Mouse (Mus musculus): ENCODE measurements around the gene Dab2ip.

The Dab2ip gene

DNA sequence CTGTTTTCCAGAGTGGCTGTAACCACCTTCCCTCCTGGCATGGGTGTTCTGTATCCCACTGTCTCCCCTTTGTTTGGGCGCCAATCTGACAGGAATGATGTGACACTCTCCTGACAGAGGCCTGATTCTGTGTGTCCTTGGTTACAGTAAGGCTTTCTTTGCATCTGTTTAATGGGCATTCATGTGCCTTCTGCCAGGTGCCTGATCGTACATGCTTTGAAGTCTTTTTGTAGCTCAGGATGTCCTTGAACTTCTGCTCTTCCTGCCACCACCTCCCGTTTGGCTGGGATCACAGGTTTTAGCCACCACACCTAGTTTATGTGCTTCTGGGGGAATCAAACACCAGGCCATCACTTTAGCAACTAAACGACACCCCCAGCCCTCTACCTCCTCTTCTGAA lies 22.0 kb downstream of the Dab2ip start:
- DNase-seq (ENCODE audit: low read depth, low spot score), result no peak
- H3K27me3 ChIP-seq (ENCODE audit: control insufficient read depth, insufficient read depth, low read length, poor library complexity, severe bottlenecking), result no peaks in the 10 kb centered on the region

DNA sequence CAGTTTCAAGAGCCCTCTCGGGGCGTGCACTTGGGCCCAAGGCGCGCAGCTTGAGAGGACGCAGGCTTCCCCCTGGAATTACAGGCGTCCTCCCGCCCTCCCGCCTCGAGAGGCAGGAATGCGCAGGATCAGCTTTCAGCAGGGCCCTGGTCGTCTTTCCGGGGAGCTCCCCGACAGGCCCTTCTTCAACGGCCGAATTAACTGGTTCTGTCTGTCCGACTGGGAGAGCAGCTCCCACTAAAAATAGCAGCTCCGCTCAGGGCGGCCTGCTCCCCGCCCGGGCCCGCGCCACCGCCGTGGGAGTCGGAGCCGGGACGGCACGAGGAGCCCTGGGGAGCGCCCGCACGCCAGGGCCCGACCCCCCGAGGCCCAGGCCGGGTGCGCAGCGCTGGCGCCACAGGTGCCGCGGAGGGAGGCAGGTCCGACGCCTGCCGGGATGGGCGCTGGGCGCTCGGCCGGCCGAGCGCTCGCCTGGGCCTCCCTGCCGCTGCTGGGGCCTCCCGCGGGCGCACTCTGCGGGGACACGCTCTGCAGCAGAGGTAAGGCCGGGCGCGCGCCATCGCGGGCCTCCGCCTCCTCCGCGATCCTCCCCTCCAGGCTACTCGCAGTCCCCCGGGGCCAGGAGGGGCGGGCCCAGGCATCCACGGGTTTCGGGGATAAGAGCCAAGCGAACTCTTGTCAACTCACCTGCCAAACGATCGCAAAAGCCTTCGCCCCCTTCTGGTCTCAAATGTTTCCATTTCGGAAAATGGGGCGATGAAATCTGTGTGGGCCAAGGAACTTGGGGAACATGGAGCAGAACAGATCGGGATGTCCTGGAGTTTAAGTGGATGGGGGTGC lies 23.7 kb downstream of the Dab2ip start:
- peaks cover under 1% of the 10 kb centered on the region; the same call in 1 of the 2 replicates for H3K27me3 ChIP-seq (ENCODE audit: control insufficient read depth, insufficient read depth, low read length, poor library complexity, severe bottlenecking)
- peak; percentile 19 for DNase-seq (ENCODE audit: low read depth, low spot score)
- H3K36me3 ChIP-seq (ENCODE audit: control insufficient read depth, insufficient read depth, low read length, poor library complexity, severe bottlenecking), result no peaks in the 10 kb centered on the region

More for the DNA sequence above, 22.0 kb downstream of the Dab2ip start:
- H3K36me3 ChIP-seq (ENCODE audit: control insufficient read depth, insufficient read depth, low read length, poor library complexity, severe bottlenecking), result no peaks in the 10 kb centered on the region

DNA sequence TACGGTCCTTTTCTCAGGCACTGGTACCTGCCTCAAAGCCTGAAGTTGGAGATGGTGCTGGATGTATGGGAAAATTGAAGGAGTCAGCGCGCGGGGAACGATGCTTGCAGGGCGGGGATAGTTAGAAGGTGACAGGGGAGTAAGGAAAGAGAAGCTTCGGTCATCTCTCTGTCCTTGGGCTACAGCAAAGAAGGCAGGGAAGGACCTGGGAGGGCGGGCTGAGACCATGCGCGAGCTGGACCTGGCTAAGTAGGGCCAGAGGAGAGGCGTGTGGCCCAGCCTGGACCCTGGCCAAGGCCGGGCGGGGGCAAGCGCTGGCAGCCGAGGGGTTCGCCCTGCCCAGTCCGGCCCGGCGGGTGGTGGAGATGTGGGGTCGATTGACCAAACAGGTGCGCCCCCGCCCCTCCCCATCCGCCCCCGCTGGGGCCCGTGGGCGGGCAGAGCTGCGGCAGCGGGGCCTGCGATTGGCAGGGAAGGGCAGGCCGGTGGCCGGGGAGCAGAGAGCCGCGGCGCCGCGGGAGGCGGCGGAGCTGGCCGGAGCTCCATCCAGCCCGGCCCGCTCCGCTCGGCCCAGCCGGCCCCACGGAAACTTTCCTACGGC lies 24.4 kb downstream of the Dab2ip start:
- Histone ChIP-seq H3K27me3 (ENCODE audit: control insufficient read depth, insufficient read depth, low read length, poor library complexity, severe bottlenecking) (peaks cover 2% of the 10 kb centered on the region; the same call in 1 of the 2 replicates), H3K36me3 (ENCODE audit: control insufficient read depth, insufficient read depth, low read length, poor library complexity, severe bottlenecking) (no peaks in the 10 kb centered on the region)
- DNase-seq (ENCODE audit: low read depth, low spot score), result no peak

DNA sequence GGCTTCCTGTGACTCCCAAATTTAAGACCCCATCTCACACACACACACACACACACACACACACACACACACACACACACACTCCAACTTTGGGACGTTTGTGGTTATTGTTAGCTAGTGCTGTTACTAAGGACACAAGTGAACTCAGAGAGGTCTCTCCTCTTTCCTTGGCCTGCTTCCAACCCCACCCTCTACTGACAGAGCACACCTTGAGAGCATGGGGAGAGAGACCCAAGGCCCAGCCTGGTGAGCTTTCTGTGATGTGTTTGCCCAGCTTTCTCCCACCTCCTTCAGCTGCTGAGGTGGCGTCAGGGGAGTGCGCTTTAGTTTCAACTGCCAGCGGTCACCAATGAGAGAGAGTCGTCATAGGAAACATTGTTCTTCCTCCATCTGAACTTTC lies 25.3 kb downstream of the Dab2ip start:
- H3K36me3 ChIP-seq (ENCODE audit: control insufficient read depth, insufficient read depth, low read length, poor library complexity, severe bottlenecking), result no peaks in the 10 kb centered on the region
- peaks cover 2% of the 10 kb centered on the region; the same call in 1 of the 2 replicates for H3K27me3 ChIP-seq (ENCODE audit: control insufficient read depth, insufficient read depth, low read length, poor library complexity, severe bottlenecking)
- DNase-seq (ENCODE audit: low read depth, low spot score), result no peak

DNA sequence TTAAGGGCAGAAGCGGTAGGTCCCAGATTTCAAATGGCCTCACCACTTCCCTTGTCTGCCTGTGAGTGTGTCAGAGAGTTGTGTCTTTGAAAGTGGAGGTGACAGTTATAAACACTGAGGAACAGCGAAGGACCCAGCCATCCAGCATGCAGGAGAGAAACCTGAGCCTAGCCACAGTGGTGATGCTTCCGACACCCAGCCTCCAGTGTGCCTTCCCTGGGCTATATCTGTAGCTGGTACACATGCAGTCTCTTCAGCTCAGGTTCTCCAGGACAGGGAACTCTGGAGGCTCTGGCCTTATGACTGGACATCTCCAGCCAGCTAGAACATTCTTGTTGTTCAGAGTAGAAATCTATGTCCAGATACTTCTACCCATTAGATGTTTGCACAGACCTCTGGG lies 25.9 kb downstream of the Dab2ip start:
- Histone ChIP-seq H3K36me3 (ENCODE audit: control insufficient read depth, insufficient read depth, low read length, poor library complexity, severe bottlenecking) (no peaks in the 10 kb centered on the region), H3K27me3 (ENCODE audit: control insufficient read depth, insufficient read depth, low read length, poor library complexity, severe bottlenecking) (peaks cover 2% of the 10 kb centered on the region; the same call in 1 of the 2 replicates)
- DNase-seq (ENCODE audit: low read depth, low spot score), result no peak

DNA sequence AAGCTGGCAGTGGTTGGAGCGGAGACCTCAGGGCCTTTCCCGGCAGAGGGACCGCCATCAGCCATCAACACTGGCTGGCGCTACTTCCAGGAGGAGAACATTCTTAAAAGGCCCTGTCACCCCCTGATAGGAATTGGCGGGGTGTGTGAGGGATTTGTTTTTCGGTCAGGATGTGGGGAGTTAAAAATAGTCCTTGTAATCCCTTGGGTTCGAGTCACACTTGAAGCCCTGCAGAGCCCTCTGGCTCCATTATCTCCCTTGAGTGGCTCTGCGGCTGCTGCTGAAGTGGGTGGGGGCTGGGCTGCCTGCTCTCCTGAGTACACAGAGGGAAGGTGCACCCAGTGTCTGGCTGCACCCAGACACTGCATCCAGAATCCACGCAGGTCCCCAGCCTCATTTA lies 30.3 kb downstream of the Dab2ip start:
- H3K36me3 ChIP-seq (ENCODE audit: control insufficient read depth, insufficient read depth, low read length, poor library complexity, severe bottlenecking), result no peaks in the 10 kb centered on the region
- peak; percentile 20 for DNase-seq (ENCODE audit: low read depth, low spot score)
- peaks cover 2% of the 10 kb centered on the region; the same call in 1 of the 2 replicates for H3K27me3 ChIP-seq (ENCODE audit: control insufficient read depth, insufficient read depth, low read length, poor library complexity, severe bottlenecking)

DNA sequence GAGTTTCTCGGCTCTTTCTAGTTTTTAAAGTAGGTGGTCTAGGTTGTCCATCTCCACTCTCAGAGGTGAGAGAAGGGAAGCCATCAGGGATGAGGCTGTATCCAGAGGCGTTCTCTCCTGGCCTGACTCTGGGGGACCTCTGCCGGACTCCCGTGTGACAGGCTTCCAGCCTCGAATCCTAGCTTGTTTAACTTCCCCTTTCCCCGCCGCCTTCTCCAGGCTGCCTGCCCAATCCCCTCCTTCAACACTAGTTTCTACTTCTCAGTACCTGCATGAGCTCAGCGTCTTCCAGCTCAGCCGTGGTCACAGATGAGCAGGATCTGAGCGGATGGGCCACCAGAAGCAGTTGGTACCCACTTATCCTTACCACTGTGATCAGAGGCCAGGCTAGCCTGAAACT lies 31.3 kb downstream of the Dab2ip start:
- DNase-seq (ENCODE audit: low read depth, low spot score), result no peak
- peaks cover 2% of the 10 kb centered on the region; the same call in 1 of the 2 replicates for H3K27me3 ChIP-seq (ENCODE audit: control insufficient read depth, insufficient read depth, low read length, poor library complexity, severe bottlenecking)
- no peaks in the 10 kb centered on the region for H3K36me3 ChIP-seq (ENCODE audit: control insufficient read depth, insufficient read depth, low read length, poor library complexity, severe bottlenecking)

DNA sequence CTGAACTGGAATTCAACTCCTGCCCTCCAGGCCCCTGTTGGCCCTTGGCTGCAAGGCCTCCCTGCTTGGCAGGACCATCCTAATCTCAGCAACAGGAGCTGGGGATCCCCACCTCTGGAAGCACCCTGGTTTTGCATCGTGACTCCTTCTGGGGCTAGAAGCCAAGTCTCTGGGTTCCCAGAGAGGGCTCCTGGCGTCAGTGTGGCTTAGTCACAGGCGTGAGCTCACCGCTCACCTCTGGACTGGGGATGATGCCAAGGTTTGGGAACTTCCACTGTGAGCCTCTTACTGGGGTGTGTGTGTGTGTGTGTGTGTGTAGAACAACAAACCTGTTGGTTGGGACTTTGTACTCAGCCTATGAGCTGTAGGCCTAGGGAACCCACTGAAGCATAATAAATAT lies 31.7 kb downstream of the Dab2ip start:
- no peak for DNase-seq (ENCODE audit: low read depth, low spot score)
- H3K36me3 ChIP-seq (ENCODE audit: control insufficient read depth, insufficient read depth, low read length, poor library complexity, severe bottlenecking), result no peaks in the 10 kb centered on the region
- H3K27me3 ChIP-seq (ENCODE audit: control insufficient read depth, insufficient read depth, low read length, poor library complexity, severe bottlenecking), result peaks cover 2% of the 10 kb centered on the region; the same call in 1 of the 2 replicates

DNA sequence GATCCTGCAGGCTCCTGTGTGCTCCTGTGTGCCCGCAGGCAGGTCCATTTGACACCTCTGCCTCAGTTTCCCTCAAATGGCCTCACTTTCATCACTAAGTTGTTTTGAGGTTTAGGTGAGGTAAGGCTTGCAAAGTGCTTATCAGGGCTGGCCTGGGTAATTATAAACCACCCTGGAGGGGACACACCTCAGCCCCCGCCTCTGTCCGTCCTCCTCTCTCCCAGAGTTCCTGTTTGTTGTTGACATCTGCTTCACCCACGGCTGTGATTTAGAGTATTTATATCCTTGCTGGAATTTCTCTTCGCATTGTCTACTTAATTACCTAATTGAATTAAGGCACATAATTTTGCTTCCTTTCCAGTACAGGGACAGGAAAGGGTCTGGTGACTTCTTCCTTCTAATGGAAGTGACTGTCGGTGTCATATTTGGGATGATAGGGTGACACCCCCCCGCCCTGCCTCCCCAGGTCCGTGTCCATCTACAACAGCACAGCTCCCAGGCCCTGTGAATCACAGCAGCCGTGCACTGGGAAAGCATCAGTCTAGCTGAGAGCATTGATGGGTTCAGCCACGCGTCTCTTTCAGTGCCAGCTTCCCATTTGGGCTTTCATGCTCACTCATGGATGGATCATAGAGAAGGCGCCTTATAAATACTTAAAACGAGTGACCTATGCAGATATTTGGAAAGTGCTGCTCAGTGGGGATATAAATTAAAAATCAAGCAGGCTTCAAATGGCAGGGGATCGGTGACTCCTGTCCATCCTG lies 34.1 kb downstream of the Dab2ip start:
- Histone ChIP-seq H3K27me3 (ENCODE audit: control insufficient read depth, insufficient read depth, low read length, poor library complexity, severe bottlenecking) (no peaks in the 10 kb centered on the region), H3K36me3 (ENCODE audit: control insufficient read depth, insufficient read depth, low read length, poor library complexity, severe bottlenecking) (no peaks in the 10 kb centered on the region)
- no peak for DNase-seq (ENCODE audit: low read depth, low spot score)

DNA sequence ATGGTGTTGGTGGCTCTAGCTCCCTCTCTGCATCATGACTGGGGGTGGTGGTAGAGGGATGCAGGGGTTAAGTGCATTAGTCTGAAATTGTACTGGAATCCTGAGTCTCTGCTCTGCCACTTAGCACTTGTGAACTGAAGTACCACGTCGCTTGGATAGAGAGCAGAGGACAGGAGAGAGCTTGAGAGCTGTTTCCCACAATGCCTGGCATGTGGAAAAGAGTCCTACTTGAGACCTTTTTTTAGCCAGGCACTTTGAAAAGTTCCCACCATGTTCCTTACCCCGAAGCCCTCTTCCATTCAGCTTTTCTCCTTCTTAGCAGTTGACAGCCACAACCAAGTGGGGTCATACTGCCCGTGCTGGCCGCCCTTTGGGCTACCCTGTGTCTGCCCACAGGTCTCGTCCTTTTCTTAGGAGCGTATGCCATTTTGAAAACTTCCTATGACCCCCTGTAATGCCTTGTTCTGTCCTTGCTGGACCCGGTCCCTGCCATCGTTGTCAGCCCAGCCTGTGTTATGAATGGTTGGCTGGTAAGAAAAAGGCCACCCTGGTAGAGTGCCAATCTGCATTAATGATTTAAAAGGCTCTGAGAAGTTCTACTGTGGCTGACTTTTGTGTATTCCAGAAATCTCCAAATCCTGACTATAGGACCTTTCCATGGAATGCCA lies 34.8 kb downstream of the Dab2ip start:
- no peak for DNase-seq (ENCODE audit: low read depth, low spot score)
- Histone ChIP-seq H3K27me3 (ENCODE audit: control insufficient read depth, insufficient read depth, low read length, poor library complexity, severe bottlenecking) (no peaks in the 10 kb centered on the region), H3K36me3 (ENCODE audit: control insufficient read depth, insufficient read depth, low read length, poor library complexity, severe bottlenecking) (no peaks in the 10 kb centered on the region)

DNA sequence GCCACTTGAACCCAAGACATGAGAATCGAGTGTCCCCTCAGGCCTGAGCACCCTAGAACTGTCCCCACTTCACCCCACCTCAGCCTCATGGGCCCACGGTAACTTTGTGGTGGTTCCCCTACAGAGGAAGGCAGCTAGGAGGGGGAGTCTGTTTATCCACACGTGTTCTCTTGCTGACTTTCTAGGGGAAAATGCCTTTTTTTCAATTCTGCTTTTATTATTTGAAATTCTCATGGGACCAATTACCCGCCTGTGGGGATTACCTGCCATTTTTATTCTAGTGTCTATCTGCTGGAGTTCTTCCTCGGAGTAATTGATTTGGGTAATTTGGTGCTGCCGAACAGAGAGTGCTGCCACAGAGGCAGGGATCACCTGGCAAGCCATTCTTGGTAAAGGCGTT lies 35.8 kb downstream of the Dab2ip start:
- DNase-seq (ENCODE audit: low read depth, low spot score), result peak; percentile 34

DNA sequence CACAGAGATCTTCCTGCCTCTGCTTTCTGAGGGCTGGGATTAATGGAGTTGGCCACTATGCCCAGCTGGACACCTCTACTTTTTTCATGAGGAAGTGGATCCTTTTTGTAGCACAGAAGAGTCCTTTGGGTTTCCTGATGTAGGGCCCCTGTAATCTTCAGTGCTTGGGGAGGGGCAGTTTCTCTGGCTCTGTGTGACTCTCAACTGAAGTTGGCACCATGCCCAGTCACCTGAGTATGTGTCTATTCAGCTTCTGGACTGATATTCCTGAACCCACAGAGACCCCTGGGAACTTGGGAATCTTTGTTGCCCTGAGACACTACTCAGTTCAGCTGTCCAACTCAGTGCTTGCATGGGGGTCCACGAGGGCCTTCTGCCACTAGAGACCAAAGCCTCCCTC lies 37.0 kb downstream of the Dab2ip start:
- DNase-seq (ENCODE audit: low read depth, low spot score), result no peak
- no peaks in the 10 kb centered on the region for H3K36me3 ChIP-seq (ENCODE audit: control insufficient read depth, insufficient read depth, low read length, poor library complexity, severe bottlenecking)
- no peaks in the 10 kb centered on the region for H3K27me3 ChIP-seq (ENCODE audit: control insufficient read depth, insufficient read depth, low read length, poor library complexity, severe bottlenecking)

More for the DNA sequence above, 35.8 kb downstream of the Dab2ip start:
- H3K36me3 ChIP-seq (ENCODE audit: control insufficient read depth, insufficient read depth, low read length, poor library complexity, severe bottlenecking), result no peaks in the 10 kb centered on the region
- H3K27me3 ChIP-seq (ENCODE audit: control insufficient read depth, insufficient read depth, low read length, poor library complexity, severe bottlenecking), result no peaks in the 10 kb centered on the region

DNA sequence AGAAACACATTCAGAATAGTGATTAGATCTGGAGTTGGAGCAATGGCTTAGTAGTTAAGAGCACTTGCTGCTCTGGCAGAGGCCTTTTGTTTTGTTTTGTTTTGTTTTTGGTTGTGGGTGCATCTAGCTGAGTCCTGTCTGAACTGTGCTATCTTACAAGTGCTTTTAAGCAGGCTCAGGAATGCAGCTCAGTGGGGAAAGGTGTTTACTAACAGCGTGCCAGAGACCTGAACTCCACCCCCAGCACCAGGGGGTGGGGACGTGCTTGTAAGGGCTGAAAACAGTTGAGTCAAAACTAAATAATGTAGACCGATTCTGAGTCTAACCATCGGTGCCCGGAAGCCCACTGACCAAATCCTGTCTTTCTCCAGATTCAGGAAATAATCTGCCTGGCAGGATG lies 37.7 kb downstream of the Dab2ip start:
- DNase-seq (ENCODE audit: low read depth, low spot score), result no peak
- no peaks in the 10 kb centered on the region for H3K27me3 ChIP-seq (ENCODE audit: control insufficient read depth, insufficient read depth, low read length, poor library complexity, severe bottlenecking)

DNA sequence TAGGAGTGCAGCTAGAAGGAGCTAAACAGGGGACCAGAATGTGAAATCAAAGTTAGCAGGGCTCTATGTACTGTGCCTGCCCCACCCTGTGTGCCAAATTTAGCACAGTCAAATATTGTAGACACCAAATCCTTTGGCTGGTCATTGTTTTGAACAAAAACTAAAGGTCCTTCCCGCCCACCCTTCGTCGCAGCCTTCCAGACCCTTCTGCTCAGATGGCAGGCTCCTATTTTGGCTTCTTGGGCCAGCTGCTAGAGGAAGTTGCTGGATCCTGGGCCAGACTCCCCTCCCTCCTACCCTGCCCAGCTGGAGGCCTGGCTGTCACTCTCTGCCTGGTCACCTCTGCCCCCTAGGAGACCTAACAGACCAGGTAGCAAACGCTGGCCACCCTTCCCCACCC lies 38.7 kb downstream of the Dab2ip start:
- H3K36me3 ChIP-seq (ENCODE audit: control insufficient read depth, insufficient read depth, low read length, poor library complexity, severe bottlenecking), result no peaks in the 10 kb centered on the region

More for the DNA sequence above, 37.7 kb downstream of the Dab2ip start:
- H3K36me3 ChIP-seq (ENCODE audit: control insufficient read depth, insufficient read depth, low read length, poor library complexity, severe bottlenecking), result no peaks in the 10 kb centered on the region

More for the DNA sequence above, 38.7 kb downstream of the Dab2ip start:
- DNase-seq (ENCODE audit: low read depth, low spot score), result no peak
- H3K27me3 ChIP-seq (ENCODE audit: control insufficient read depth, insufficient read depth, low read length, poor library complexity, severe bottlenecking), result no peaks in the 10 kb centered on the region

Measured in splenic B cell, adult 2 months (primary cell).